In the genomic region with DNA sequence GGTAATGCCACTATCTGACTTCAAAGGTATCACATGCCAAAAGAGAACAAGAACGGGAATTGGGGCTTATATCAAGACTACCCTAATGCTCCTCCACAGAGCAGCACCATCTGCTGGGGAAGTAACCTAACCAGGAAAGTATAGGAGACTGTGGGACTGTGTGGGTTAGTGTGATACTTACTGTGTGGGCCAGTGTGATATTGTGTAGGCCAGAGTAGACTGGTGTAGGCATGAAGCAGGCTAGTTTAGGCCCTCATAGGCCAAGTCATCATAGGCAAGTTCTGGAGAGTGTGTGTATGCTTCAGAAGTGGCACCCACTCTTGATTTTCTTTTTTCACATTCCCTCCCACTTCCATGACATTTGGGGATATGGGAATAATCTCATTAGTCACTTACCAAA, we compare ENCODE assay signal across 15 mouse cellular contexts.
DNase-seq lines count a peak whose midpoint lies in the region.
"Had no signal": no experiment of that assay in that cellular context is flagged by ENCODE, and none has a peak within 500 bp of the region (broad histone marks: within the 10 kb centered on the region; RNA-seq: fewer than 3 reads in every experiment).

No protein-coding gene starts in this region.

- intact Hi-C loops in left cerebral cortex, postnatal 10 days (cut with DNase I), result no loop called here

- peak; percentile 1 to 22 for DNase-seq in frontal cortex, adult 2 months (ENCODE audit: extremely low spot score in 1 of 2, low spot score in 1 of 2)
- DNase-seq in frontal cortex, postnatal 10 days (ENCODE audit: low spot score in 2 of 2), result no peak
- peak; percentile 11 to 15 for DNase-seq in left cerebral cortex, adult 9 months (ENCODE audit: low spot score in 2 of 2)
- DNase-seq in left cerebral cortex, postnatal 10 days (ENCODE audit: extremely low spot score in 1 of 2, low spot score in 2 of 2), result no peak
- DNase-seq in 3T3-L1 (ENCODE audit: low read depth, low spot score), result peak; percentile 17
- peak; percentile 19 for DNase-seq in telencephalon, adult 2 months (ENCODE audit: low read depth, low spot score)
- no peak for DNase-seq in lung, postnatal 25 days (ENCODE audit: low spot score)
- DNase-seq: adrenal gland, adult 2 months; adrenal gland, postnatal 25 days; cerebellum, adult 2 months; cerebellum, postnatal 10 days; forebrain, postnatal 0 days; gastrocnemius, postnatal 36 days; heart, adult 11 months; heart, postnatal 36 days had no signal

Comparison
In these comparisons a context has a peak if more than half of its experiments do, and no peak if none do; other contexts are left out.
1. DNase-seq: peak in frontal cortex, adult 2 months (2 of 2), left cerebral cortex, adult 9 months (2 of 2), 3T3-L1 (single experiment) and telencephalon, adult 2 months (single experiment); none in frontal cortex, postnatal 10 days (0 of 2), left cerebral cortex, postnatal 10 days (0 of 2) and lung, postnatal 25 days (single experiment).